In the genomic region with DNA sequence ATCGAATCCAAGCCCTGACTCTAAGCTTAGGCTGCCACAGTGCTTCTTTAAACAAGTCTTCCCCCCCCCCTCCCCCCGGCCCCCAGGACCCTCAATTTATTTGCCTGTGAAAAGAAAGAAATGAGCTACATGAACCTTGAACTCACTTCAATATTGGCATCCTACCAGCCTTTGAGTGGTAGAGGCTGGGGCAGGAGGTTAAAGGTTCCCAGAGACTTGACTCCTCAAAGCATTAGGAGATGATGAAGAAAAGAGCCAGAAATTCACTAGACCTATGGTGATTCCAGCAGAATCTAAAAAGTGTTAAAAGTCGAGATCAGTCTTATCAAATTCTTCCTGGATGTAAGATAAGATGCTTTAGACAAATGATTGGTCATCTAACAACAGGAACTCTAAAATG, we compare ENCODE assay signal across 26 mouse cellular contexts. TPM values are rescaled to one million over a fixed set of nuclear protein-coding genes. Genes with fewer than 3 reads are reported as not detected.
DNase-seq lines count a peak whose midpoint lies in the region; ATAC-seq and TF ChIP-seq lines count a peak whose summit lies in the region.
"Had no signal": no experiment of that assay in that cellular context is flagged by ENCODE, and none has a peak within 500 bp of the region (broad histone marks: within the 10 kb centered on the region; RNA-seq: fewer than 3 reads in every experiment).

No protein-coding gene starts in this region.

- TF ChIP-seq POLR2A in kidney, adult 2 months (IDR thresholded peaks at IDR 0.05; ENCODE audit: low read depth, low read length): no peak
- no peak for TF ChIP-seq POLR2A in liver, adult 2 months (IDR thresholded peaks at IDR 0.05; ENCODE audit: extremely low read depth, insufficient read depth, low read length)

- WGBS in kidney, adult 2 months: 83% methylated on average over 3 of the region's 3 CpGs
- 80% methylated on average over 3 of the region's 3 CpGs for WGBS in kidney, embryonic 14.5 days
- 56% methylated on average over 3 of the region's 3 CpGs for WGBS in liver, adult 2 months

- DNase-seq in kidney, adult 2 months: peak; percentile 59
- peak; percentile 71 for DNase-seq in liver, adult 2 months (ENCODE audit: extremely low read depth, low read depth, low spot score)
- DNase-seq in liver: no peak
- DNase-seq in adipocyte (ENCODE audit: low spot score): peak; percentile 21
- no peak for DNase-seq in spleen, adult 12 weeks (ENCODE audit: low spot score)
- DNase-seq: adrenal gland, adult 2 months; adrenal gland, postnatal 10 days; adrenal gland, postnatal 25 days; cerebellum, adult 11 months; cerebellum, adult 18-20 months; cerebellum, adult 8-10 months; cerebellum, adult 9-11 months; cerebellum, postnatal 14 days; cerebellum, postnatal 36 days; embryo, embryonic 11 days had no signal

- no peaks in the 10 kb centered on the region for H3K9me3 ChIP-seq in kidney, embryonic 14.5 days (ENCODE audit: control insufficient read depth, low read length)
- H3K9me3 ChIP-seq: embryonic facial prominence, embryonic 13.5 days; embryonic facial prominence, embryonic 15.5 days; forebrain, embryonic 10.5 days; forebrain, embryonic 12.5 days; G1E had no signal

- TF ChIP-seq CTCF in kidney, adult 2 months (conservative IDR thresholded peaks at IDR 0.05; ENCODE audit: insufficient read depth, insufficient read length, low read depth, low read length): no peak
- no peak for TF ChIP-seq CTCF in liver, adult 2 months (IDR thresholded peaks at IDR 0.05; ENCODE audit: low read depth, low read length)

- H3K36me3 ChIP-seq in kidney, adult 2 months (ENCODE audit: control insufficient read depth, insufficient read depth, low read length): no peaks in the 10 kb centered on the region
- no peaks in the 10 kb centered on the region for H3K36me3 ChIP-seq in kidney, embryonic 14.5 days (ENCODE audit: control insufficient read depth, insufficient read depth, low read length)
- no peaks in the 10 kb centered on the region for H3K36me3 ChIP-seq in liver, adult 2 months (ENCODE audit: control insufficient read depth, insufficient read depth, low read length)
- H3K36me3 ChIP-seq: embryonic facial prominence, embryonic 13.5 days; embryonic facial prominence, embryonic 15.5 days; forebrain, embryonic 10.5 days; forebrain, embryonic 12.5 days; G1E had no signal

- ATAC-seq in kidney, embryonic 14.5 days (ENCODE audit: low FRiP score, low TSS enrichment): no peak
- ATAC-seq: activated CD4-positive, CD25-positive, alpha-beta regulatory T cell, adult 4 months; forebrain, embryonic 14.5 days; forebrain, embryonic 16.5 days; Patski had no signal

- H3K4me1 ChIP-seq in kidney, adult 2 months (ENCODE audit: control insufficient read depth, insufficient read depth, low read length): no peaks in the 10 kb centered on the region
- no peaks in the 10 kb centered on the region for H3K4me1 ChIP-seq in kidney, embryonic 14.5 days (ENCODE audit: control insufficient read depth, insufficient read depth, low read length)
- H3K4me1 ChIP-seq in liver, adult 2 months (ENCODE audit: control insufficient read depth, insufficient read depth, low read length): peaks cover 10% of the 10 kb centered on the region
- H3K4me1 ChIP-seq: embryonic facial prominence, embryonic 13.5 days; embryonic facial prominence, embryonic 15.5 days; forebrain, embryonic 10.5 days; forebrain, embryonic 12.5 days had no signal

- no peak overlapping the region for H3K4me3 ChIP-seq in kidney, adult 2 months (ENCODE audit: insufficient read depth, low read depth, low read length)
- H3K4me3 ChIP-seq in kidney, embryonic 14.5 days (ENCODE audit: low read length): no peak overlapping the region
- no peak overlapping the region for H3K4me3 ChIP-seq in liver, adult 2 months (ENCODE audit: insufficient read depth, low read depth, low read length)
- H3K4me3 ChIP-seq: embryonic facial prominence, embryonic 13.5 days; embryonic facial prominence, embryonic 15.5 days; erythroblast, embryonic 14.5 days; forebrain, embryonic 10.5 days; forebrain, embryonic 12.5 days had no signal

- no peak overlapping the region for H3K27ac ChIP-seq in kidney, adult 2 months (ENCODE audit: insufficient read depth, low read depth, low read length)
- no peak overlapping the region for H3K27ac ChIP-seq in kidney, embryonic 14.5 days (ENCODE audit: low read depth, low read length)
- peak overlapping the region; percentile 74 for H3K27ac ChIP-seq in liver, adult 2 months (replicated peaks; ENCODE audit: insufficient read depth, low read depth, low read length)
- H3K27ac ChIP-seq: embryonic facial prominence, embryonic 13.5 days; embryonic facial prominence, embryonic 15.5 days; forebrain, embryonic 10.5 days; forebrain, embryonic 12.5 days had no signal

- no peaks in the 10 kb centered on the region for H3K79me2 ChIP-seq in liver, adult 2 months (ENCODE audit: control insufficient read depth, insufficient read depth, low read length)

- no peak overlapping the region for H3K9ac ChIP-seq in kidney, embryonic 14.5 days (ENCODE audit: low read depth, low read length)
- no peak overlapping the region for H3K9ac ChIP-seq in liver, adult 2 months (ENCODE audit: low read depth, low read length)
- H3K9ac ChIP-seq: embryonic facial prominence, embryonic 13.5 days; embryonic facial prominence, embryonic 15.5 days; forebrain, embryonic 12.5 days had no signal

- H3K4me2 ChIP-seq in kidney, embryonic 14.5 days (replicated peaks; ENCODE audit: low read depth, low read length): no peak overlapping the region
- H3K4me2 ChIP-seq: embryonic facial prominence, embryonic 13.5 days; embryonic facial prominence, embryonic 15.5 days; forebrain, embryonic 12.5 days had no signal

- no peaks in the 10 kb centered on the region for H3K27me3 ChIP-seq in kidney, adult 2 months (replicated peaks; ENCODE audit: control insufficient read depth, insufficient read depth, low read length)
- no peaks in the 10 kb centered on the region for H3K27me3 ChIP-seq in kidney, embryonic 14.5 days (ENCODE audit: control insufficient read depth, insufficient read depth, low read length)
- H3K27me3 ChIP-seq in liver, adult 2 months (ENCODE audit: control insufficient read depth, insufficient read depth, low read length): no peaks in the 10 kb centered on the region
- H3K27me3 ChIP-seq: embryonic facial prominence, embryonic 13.5 days; embryonic facial prominence, embryonic 15.5 days; forebrain, embryonic 12.5 days; Patski had no signal

RNA-seq across cellular contexts. Expression of a gene that starts 30.0 kb away (rescaled TPM):
- polyA plus RNA-seq in kidney, adult 2 months (2012; rRNA removed): 10.1 and 12.0 TPM in 2 replicates
- 82.6 and 86.2 TPM in 2 replicates for polyA plus RNA-seq in kidney, embryonic 14.5 days (2014; fragmentation: Nextera tagmentation; extraction: Ambion mirVana)
- 11.8 and 13.4 TPM in 2 replicates for total RNA-seq in liver, adult 2 months (2014; rRNA removed)
- polyA plus RNA-seq in liver, adult 2 months (2012; rRNA removed): 4.8 and 5.8 TPM in 2 replicates

Comparison
In these comparisons a context has a peak if more than half of its experiments do, and no peak if none do; other contexts are left out.
1. DNase-seq: peak in kidney, adult 2 months (single experiment), liver, adult 2 months (single experiment) and adipocyte (single experiment); none in liver (single experiment) and spleen, adult 12 weeks (single experiment).